Mouse (Mus musculus): ENCODE data around the gene Dab2ip. TPM values are rescaled to one million over a fixed set of nuclear protein-coding genes. Genes with fewer than 3 reads are reported as not detected.

Dab2ip gene
- polyA plus RNA-seq, 1 experiment = 9.8 TPM

DNA sequence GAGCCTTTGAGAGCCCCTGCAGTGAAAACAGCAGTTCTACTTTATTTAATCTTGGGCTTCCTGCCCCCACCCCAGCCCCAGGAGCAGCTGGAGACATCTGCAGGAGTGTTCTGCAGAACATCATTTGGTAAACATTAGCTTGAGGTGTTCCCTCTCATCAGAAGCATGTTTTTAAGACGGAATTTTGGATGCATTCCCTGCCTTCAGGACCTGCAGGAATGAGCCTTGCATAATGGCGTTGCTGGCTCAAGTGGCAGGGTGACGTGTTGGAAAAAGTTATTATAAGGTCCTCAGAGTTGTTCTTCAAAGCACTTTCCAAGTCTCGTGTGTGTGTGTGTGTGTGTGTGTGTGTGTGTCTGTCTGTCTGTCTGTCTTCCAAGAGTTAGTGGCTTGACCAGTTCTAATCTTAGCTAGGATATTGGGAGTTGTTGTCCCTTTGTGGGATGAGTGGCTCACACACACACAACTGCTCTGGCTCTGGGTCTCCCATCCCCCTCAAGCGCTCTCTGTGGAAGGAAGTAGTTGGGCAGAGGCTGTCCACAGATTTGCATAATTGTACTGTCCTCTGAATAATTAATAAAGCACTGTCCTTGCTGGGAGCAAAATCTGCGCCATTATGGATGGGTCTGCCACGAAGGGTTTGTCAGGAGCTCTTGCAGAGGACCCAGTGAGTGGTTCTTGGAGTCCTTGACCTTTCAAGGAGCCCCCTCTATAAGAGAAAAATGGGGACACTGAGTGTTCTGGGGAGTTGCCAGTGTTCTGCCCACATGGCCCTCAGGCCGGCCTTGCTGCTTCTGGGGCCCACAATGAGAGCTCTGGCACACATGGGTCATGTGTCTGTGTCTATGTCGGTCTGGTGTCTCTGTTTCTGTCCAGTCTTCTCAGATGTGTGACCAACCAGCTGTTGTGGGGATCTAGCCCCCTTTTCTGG is 114.2 kb downstream of the Dab2ip start:
- WGBS = 52% methylated on average over 9 of the region's 9 CpGs
- Histone ChIP-seq H3K4me3 (replicated peaks; ENCODE audit: control insufficient read depth, low read depth, low read length) (no peak overlapping the region), H3K27ac (ENCODE audit: control insufficient read depth, insufficient read depth, low read depth, low read length, poor library complexity) (no peak overlapping the region), H3K4me1 (ENCODE audit: control insufficient read depth, insufficient read depth, low read length) (peaks cover 4% of the 10 kb centered on the region)
- no peak for TF ChIP-seq CTCF (IDR thresholded peaks at IDR 0.05; ENCODE audit: control insufficient read depth, insufficient read depth, low read length)
- no peak for TF ChIP-seq POLR2A (IDR thresholded peaks at IDR 0.05; ENCODE audit: borderline replicate concordance, control insufficient read depth, low read depth, low read length)

DNA sequence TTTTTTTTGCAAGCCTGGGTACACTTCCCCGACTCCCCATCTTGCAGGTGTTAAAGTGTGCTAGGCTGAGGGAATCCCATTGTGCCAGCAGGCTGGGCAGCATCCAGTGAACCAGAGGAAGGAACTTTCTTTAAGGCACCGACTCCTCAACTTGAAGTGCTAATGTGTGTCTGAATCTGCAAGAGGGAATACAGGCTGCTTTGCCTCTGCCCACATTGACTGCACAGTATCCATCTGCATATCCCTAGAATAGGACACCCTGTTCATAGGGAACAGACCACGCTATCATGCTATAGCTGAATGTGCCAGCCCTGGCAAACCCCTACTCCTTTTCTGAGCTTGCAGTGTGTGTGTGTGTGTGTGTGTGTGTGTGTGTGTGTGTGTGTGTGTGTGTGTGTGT is 115.1 kb downstream of the Dab2ip start:
- H3K4me1 ChIP-seq (ENCODE audit: control insufficient read depth, insufficient read depth, low read length) = peaks cover 6% of the 10 kb centered on the region
- no peak overlapping the region for H3K4me3 ChIP-seq (replicated peaks; ENCODE audit: control insufficient read depth, low read depth, low read length)
- 73% methylated on average over 3 of the region's 3 CpGs for whole genome bisulfite sequencing
- TF ChIP-seq POLR2A (IDR thresholded peaks at IDR 0.05; ENCODE audit: borderline replicate concordance, control insufficient read depth, low read depth, low read length) (no peak), CTCF (IDR thresholded peaks at IDR 0.05; ENCODE audit: control insufficient read depth, insufficient read depth, low read length) (no peak)
- no peak overlapping the region for H3K27ac ChIP-seq (ENCODE audit: control insufficient read depth, insufficient read depth, low read depth, low read length, poor library complexity)

DNA sequence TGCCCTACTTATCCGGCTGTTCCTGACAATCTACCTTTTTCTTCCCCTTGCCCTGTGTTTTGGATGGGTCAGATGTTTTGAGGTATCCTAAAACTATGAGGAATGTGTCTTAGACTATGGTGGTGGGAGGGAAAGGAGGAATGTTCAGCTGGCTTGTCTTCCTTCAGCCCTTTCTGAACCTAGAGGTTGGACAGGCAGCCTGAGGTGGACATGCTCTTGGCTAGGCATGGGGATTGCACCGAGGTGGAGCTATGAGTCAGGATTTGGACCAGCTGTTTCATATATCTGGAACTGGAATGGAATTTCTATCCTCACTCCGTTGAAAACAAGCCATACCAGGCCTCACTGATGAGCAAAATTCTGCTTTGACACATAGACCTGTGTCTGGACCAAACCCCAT is 115.9 kb downstream of the Dab2ip start:
- peaks cover 6% of the 10 kb centered on the region for H3K4me1 ChIP-seq (ENCODE audit: control insufficient read depth, insufficient read depth, low read length)
- WGBS = 78% methylated on average over 3 of the region's 3 CpGs
- H3K27ac ChIP-seq (ENCODE audit: control insufficient read depth, insufficient read depth, low read depth, low read length, poor library complexity) = no peak overlapping the region
- TF ChIP-seq CTCF (IDR thresholded peaks at IDR 0.05; ENCODE audit: control insufficient read depth, insufficient read depth, low read length) (no peak), POLR2A (IDR thresholded peaks at IDR 0.05; ENCODE audit: borderline replicate concordance, control insufficient read depth, low read depth, low read length) (no peak)
- H3K4me3 ChIP-seq (replicated peaks; ENCODE audit: control insufficient read depth, low read depth, low read length) = no peak overlapping the region

DNA sequence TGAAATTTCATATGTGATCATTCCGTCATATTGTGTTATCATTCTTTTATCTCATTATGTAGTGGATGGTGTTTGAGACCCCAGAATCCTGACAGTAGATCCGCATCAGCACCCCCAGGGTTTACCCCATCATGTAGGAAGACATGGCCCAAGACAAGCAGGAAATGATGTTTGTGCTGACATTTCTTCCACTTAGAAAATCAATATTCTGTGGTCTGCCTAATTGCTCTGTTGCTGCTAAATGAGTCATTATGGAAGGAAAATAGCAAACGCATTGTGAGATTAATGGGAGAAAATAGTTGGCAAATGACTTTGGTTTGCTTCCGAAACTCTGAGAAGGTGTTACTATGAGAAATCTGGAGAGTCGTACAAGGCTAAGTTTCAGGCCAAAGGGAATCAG is 116.4 kb downstream of the Dab2ip start:
- peaks cover 6% of the 10 kb centered on the region for H3K4me1 ChIP-seq (ENCODE audit: control insufficient read depth, insufficient read depth, low read length)
- no peak for TF ChIP-seq POLR2A (IDR thresholded peaks at IDR 0.05; ENCODE audit: borderline replicate concordance, control insufficient read depth, low read depth, low read length)
- TF ChIP-seq CTCF (IDR thresholded peaks at IDR 0.05; ENCODE audit: control insufficient read depth, insufficient read depth, low read length) = no peak
- 82% methylated on average over 5 of the region's 5 CpGs for WGBS
- no peak overlapping the region for H3K27ac ChIP-seq (ENCODE audit: control insufficient read depth, insufficient read depth, low read depth, low read length, poor library complexity)
- no peak overlapping the region for H3K4me3 ChIP-seq (replicated peaks; ENCODE audit: control insufficient read depth, low read depth, low read length)

DNA sequence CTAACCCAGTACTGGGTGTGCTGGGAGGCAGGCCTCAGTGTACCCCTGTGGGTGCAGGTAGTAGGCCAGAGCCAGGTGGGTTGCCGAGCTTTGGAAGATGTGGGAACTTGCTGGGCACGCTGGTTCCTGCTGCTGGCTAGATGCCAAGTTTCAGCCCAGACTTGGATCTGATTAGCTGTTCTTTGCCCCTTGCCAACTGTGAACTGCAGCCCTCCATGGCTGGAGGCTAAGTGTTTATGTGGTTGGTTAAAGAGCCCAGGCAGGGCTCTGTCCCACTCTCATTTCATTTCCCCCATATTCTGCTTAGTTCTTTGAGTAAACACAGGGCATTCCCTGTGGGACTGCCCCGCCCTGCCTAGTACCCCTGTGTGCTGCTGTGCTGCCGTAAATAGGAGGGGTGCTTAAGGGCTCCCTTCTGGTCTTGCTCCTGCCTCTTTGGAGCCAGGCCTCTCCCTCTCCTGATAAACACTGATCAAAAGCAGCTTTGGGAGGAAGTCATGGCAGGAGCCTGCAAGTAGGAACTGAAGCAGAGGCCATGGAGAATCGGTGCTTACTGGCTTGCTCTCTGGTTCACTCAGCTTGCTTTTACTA is 118.1 kb downstream of the Dab2ip start:
- 34% methylated on average over 5 of the region's 5 CpGs for WGBS
- Histone ChIP-seq H3K4me1 (ENCODE audit: control insufficient read depth, insufficient read depth, low read length) (peaks cover 11% of the 10 kb centered on the region), H3K27ac (ENCODE audit: control insufficient read depth, insufficient read depth, low read depth, low read length, poor library complexity) (0 out of 2 replicates have a peak overlapping the region, but pooled peaks have one; percentile 11), H3K4me3 (replicated peaks; ENCODE audit: control insufficient read depth, low read depth, low read length) (no peak overlapping the region)
- TF ChIP-seq POLR2A (IDR thresholded peaks at IDR 0.05; ENCODE audit: borderline replicate concordance, control insufficient read depth, low read depth, low read length) (no peak), CTCF (IDR thresholded peaks at IDR 0.05; ENCODE audit: control insufficient read depth, insufficient read depth, low read length) (no peak)

DNA sequence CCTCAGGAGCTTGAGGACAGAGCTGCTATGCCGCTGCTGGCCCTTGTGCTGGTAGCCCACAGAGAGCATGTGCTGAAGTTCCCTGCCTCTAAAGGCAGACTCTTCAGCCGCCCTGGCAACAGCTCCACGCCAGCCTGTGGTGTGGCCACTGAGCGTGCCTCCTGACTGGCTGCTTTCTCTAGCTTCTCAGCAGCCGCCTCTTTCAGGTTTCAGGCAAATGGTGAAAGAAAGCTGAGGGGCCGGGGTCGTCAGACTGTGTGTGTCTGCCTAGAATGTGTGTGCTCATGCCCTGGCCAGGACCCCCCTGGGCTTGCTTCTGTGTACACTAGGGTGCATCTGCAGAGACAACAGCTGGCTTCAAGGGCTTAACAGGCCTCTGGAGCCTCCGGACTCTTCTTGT is 119.8 kb downstream of the Dab2ip start:
- WGBS = 32% methylated on average over 8 of the region's 8 CpGs
- Histone ChIP-seq H3K4me3 (replicated peaks; ENCODE audit: control insufficient read depth, low read depth, low read length) (no peak overlapping the region), H3K4me1 (ENCODE audit: control insufficient read depth, insufficient read depth, low read length) (peaks cover 12% of the 10 kb centered on the region), H3K27ac (ENCODE audit: control insufficient read depth, insufficient read depth, low read depth, low read length, poor library complexity) (no peak overlapping the region)
- TF ChIP-seq CTCF (IDR thresholded peaks at IDR 0.05; ENCODE audit: control insufficient read depth, insufficient read depth, low read length) = no peak

DNA sequence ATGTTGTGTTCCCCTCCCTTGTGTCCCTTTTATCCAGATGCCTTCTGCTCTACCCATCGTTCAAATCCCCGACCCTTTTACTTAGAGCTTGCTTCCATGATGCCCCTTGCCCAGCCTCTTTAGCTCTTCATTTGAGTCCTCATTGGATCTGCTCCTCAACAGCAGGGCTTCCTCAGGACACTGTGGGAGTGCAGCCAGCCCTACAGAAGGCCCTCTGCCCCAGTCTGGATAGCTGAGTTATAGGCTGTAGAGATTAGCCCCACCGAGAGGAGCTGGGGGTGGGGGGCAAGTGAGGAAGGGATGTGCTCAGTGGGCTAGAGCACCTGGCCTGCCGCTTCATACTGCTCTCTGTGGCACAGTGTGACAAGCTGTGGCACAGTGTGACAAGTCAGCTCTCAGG is 120.4 kb downstream of the Dab2ip start:
- TF ChIP-seq CTCF (IDR thresholded peaks at IDR 0.05; ENCODE audit: control insufficient read depth, insufficient read depth, low read length) (no peak), POLR2A (IDR thresholded peaks at IDR 0.05; ENCODE audit: borderline replicate concordance, control insufficient read depth, low read depth, low read length) (no peak)
- no peak overlapping the region for H3K27ac ChIP-seq (ENCODE audit: control insufficient read depth, insufficient read depth, low read depth, low read length, poor library complexity)
- H3K4me1 ChIP-seq (ENCODE audit: control insufficient read depth, insufficient read depth, low read length) = peaks cover 12% of the 10 kb centered on the region
- H3K4me3 ChIP-seq (replicated peaks; ENCODE audit: control insufficient read depth, low read depth, low read length) = no peak overlapping the region
- 59% methylated on average over 4 of the region's 4 CpGs for WGBS

DNA sequence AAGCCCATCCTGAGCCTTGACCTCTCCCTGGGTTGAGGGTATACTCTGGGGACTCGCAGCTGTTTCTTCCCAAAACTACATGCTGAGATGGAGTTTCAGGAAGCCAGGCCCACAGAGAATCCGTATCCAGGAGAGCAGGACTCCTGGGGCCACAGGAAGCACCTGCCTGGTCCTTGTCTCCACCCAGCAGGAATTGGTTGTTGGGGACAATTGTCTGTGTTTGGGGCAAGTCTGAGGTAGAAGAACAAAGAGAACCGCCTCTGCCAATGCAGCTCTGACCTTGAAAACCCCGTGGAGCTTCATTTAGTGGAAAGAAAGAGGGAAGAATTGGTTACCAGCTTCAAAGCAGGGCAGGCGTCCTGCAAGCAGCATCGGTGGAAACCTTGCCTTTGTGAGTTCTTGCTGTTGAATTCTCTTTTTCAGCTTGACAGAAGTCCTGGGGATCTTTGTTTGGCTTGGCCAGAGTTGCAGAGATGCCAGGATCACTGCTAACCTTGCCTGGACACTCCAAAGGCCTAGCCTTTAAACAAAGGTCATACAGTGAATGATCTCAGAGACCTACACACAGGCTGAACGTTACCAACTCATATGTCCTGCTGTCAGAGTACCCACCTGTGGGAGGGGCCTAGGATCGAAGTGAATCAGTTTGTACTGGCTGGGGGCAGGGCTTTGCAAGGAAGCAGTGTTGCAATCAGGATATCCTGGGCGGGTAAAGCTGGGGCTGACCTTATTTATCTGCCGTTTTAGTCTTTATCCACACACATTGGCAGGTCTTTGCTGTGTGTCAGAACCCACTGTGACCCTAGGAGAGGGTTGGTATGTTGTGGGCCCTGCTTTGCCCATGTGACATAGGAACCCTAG is 122.0 kb downstream of the Dab2ip start:
- 15% methylated on average over 10 of the region's 10 CpGs for WGBS
- Histone ChIP-seq H3K27ac (ENCODE audit: control insufficient read depth, insufficient read depth, low read depth, low read length, poor library complexity) (peak overlapping the region; percentile 82), H3K4me3 (replicated peaks; ENCODE audit: control insufficient read depth, low read depth, low read length) (no peak overlapping the region), H3K4me1 (ENCODE audit: control insufficient read depth, insufficient read depth, low read length) (peaks cover 12% of the 10 kb centered on the region)
- TF ChIP-seq POLR2A (IDR thresholded peaks at IDR 0.05; ENCODE audit: borderline replicate concordance, control insufficient read depth, low read depth, low read length) (no peak), CTCF (IDR thresholded peaks at IDR 0.05; ENCODE audit: control insufficient read depth, insufficient read depth, low read length) (no peak)
